Mouse (Mus musculus): ENCODE measurements around the gene Hmg20a. TPM values are rescaled to one million over a fixed set of nuclear protein-coding genes. Genes with fewer than 3 reads are reported as not detected.
A peak's percentile ranks its signal among the peaks of the same experiment; 100 is the strongest.

Hmg20a gene
- total RNA-seq, 2 experiments from 2014 or later: 14.7 to 14.8 TPM

- intact Hi-C loops (cut with DNase I): no loop called here
- no peak for TF ChIP-seq CTCF (IDR thresholded peaks at IDR 0.05)
- DNase-seq: peak; percentile 71
- Histone ChIP-seq H3K4me3 (peak overlapping the region; percentile 62), H3K27ac (peak overlapping the region; percentile 95)
Measured at GRCm38 (mm10) chr9:56502543-56502971, 84.1 kb downstream of the Hmg20a start.

GRCm38 (mm10) chr9:56503621-56504500 lies 85.5 kb downstream of the Hmg20a start:
- TF ChIP-seq CTCF (IDR thresholded peaks at IDR 0.05): no peak
- intact Hi-C loops (cut with DNase I): no loop called here
- Histone ChIP-seq H3K4me3 (no peak overlapping the region), H3K27ac (peak overlapping the region; percentile 95)
- no peak for DNase-seq

- no peak for DNase-seq
- Histone ChIP-seq H3K4me3 (no peak overlapping the region), H3K27ac (peak overlapping the region; percentile 95)
- no peak for TF ChIP-seq CTCF (IDR thresholded peaks at IDR 0.05)
- intact Hi-C loops (cut with DNase I): no loop called here
Measured at GRCm38 (mm10) chr9:56504511-56504910, 86.1 kb downstream of the Hmg20a start.

- TF ChIP-seq CTCF (IDR thresholded peaks at IDR 0.05): no peak
- peak; percentile 49 for DNase-seq
- intact Hi-C loops (cut with DNase I): no loop called here
- Histone ChIP-seq H3K27ac (peak overlapping the region; percentile 95), H3K4me3 (peak overlapping the region; percentile 76)
Measured at GRCm38 (mm10) chr9:56505083-56505792, 86.8 kb downstream of the Hmg20a start.

GRCm38 (mm10) chr9:56505793-56506755 lies 87.7 kb downstream of the Hmg20a start:
- peak; percentile 96 for DNase-seq
- Histone ChIP-seq H3K27ac (peak overlapping the region; percentile 95), H3K4me3 (peak overlapping the region; percentile 76)
- intact Hi-C loops (cut with DNase I): loop anchor here (1.0 to 2.0 kb wide), 4 partner anchors 47 to 293 kb away; no protein-coding TSS in a partner anchor
- peak; percentile 99 for TF ChIP-seq CTCF (IDR thresholded peaks at IDR 0.05)

GRCm38 (mm10) chr9:56506931-56507681 lies 88.7 kb downstream of the Hmg20a start:
- peak; percentile 59 for DNase-seq
- H3K27ac ChIP-seq: peak overlapping the region; percentile 95
- no peak for TF ChIP-seq CTCF (IDR thresholded peaks at IDR 0.05)
- H3K4me3 ChIP-seq: peak overlapping the region; percentile 76
- intact Hi-C loops (cut with DNase I): loop anchor here (1.0 to 2.0 kb wide), 4 partner anchors 46 to 294 kb away; no protein-coding TSS in a partner anchor

GRCm38 (mm10) chr9:56507682-56508061 lies 89.3 kb downstream of the Hmg20a start:
- DNase-seq: peak; percentile 43
- H3K4me3 ChIP-seq: peak overlapping the region; percentile 76
- no peak for TF ChIP-seq CTCF (IDR thresholded peaks at IDR 0.05)
- intact Hi-C loops (cut with DNase I): loop anchor here (2.0 kb wide), 3 partner anchors 45 to 295 kb away; no protein-coding TSS in a partner anchor
- H3K27ac ChIP-seq: peak overlapping the region; percentile 95

GRCm38 (mm10) chr9:56508835-56509451 lies 90.5 kb downstream of the Hmg20a start:
- peak; percentile 30 for DNase-seq
- no peak for TF ChIP-seq CTCF (IDR thresholded peaks at IDR 0.05)
- intact Hi-C loops (cut with DNase I): no loop called here
- Histone ChIP-seq H3K27ac (peak overlapping the region; percentile 69), H3K4me3 (no peak overlapping the region)

GRCm38 (mm10) chr9:56510281-56510680 lies 91.9 kb downstream of the Hmg20a start:
- Histone ChIP-seq H3K27ac (peak overlapping the region; percentile 4; the same call in 1 of the 2 replicates), H3K4me3 (no peak overlapping the region)
- no peak for TF ChIP-seq CTCF (IDR thresholded peaks at IDR 0.05)
- DNase-seq: no peak
- intact Hi-C loops (cut with DNase I): no loop called here

GRCm38 (mm10) chr9:56512486-56512885 lies 94.1 kb downstream of the Hmg20a start:
- no peak for DNase-seq
- H3K27ac ChIP-seq: no peak overlapping the region
- no peak overlapping the region for H3K4me3 ChIP-seq
- intact Hi-C loops (cut with DNase I): no loop called here
- TF ChIP-seq CTCF (IDR thresholded peaks at IDR 0.05): no peak

- intact Hi-C loops (cut with DNase I): no loop called here
- DNase-seq: no peak
- no peak for TF ChIP-seq CTCF (IDR thresholded peaks at IDR 0.05)
- Histone ChIP-seq H3K4me3 (no peak overlapping the region), H3K27ac (peak overlapping the region; percentile 81; the same call in 1 of the 2 replicates)
Measured at GRCm38 (mm10) chr9:56515110-56515509, 96.7 kb downstream of the Hmg20a start.

All from gastrocnemius, adult 2 months (tissue).